In genomic region chr10:80570871-80571836, GRCm38 (mm10) we compare ENCODE assay signal across 8 mouse cellular contexts. TPM values are rescaled to one million over a fixed set of nuclear protein-coding genes. Genes with fewer than 3 reads are reported as not detected.
DNase-seq lines count a peak whose midpoint lies in the region.

No protein-coding gene starts in this region.

- peak overlapping the region; percentile 41 for H3K4me3 ChIP-seq in hindbrain, embryonic 10.5 days

- peak; percentile 55 for DNase-seq in layer of hippocampus, adult 11-12 months (ENCODE audit: low spot score)
- no peak for DNase-seq in layer of hippocampus, adult 9-11 months
- peak; percentile 84 to 87 for DNase-seq in cerebellum, postnatal 10 days
- peak; percentile 49 for DNase-seq in hindbrain, embryonic 10.5 days (ENCODE audit: low spot score)
- peak; percentile 68 for DNase-seq in lung, postnatal 10 days
- DNase-seq in spleen, postnatal 10 days (ENCODE audit: low spot score in 2 of 2), result peak; percentile 59 to 63
- DNase-seq in urinary bladder, postnatal 25 days (ENCODE audit: low spot score), result no peak
- no peak for DNase-seq in ovary, adult 18-20 months (ENCODE audit: low spot score)

- H3K27ac ChIP-seq in hindbrain, embryonic 10.5 days, result peak overlapping the region; percentile 88

- peaks cover 12% of the 10 kb centered on the region for H3K36me3 ChIP-seq in hindbrain, embryonic 10.5 days

- no peaks in the 10 kb centered on the region for H3K9me3 ChIP-seq in hindbrain, embryonic 10.5 days

- 18% methylated on average over 30 of the region's 30 CpGs for WGBS in hindbrain, embryonic 10.5 days

- H3K27me3 ChIP-seq in hindbrain, embryonic 10.5 days (ENCODE audit: insufficient read depth, poor library complexity, severe bottlenecking), result 0 out of 2 replicates have a peak, but pooled peaks cover 3% of the 10 kb centered on the region

- H3K4me1 ChIP-seq in hindbrain, embryonic 10.5 days (replicated peaks), result peaks cover 91% of the 10 kb centered on the region

RNA-seq across cellular contexts. Expression of gene Klf16, which starts 6.0 kb away (rescaled TPM):
- 6.9 and 7.3 TPM in 2 replicates for polyA plus RNA-seq in hindbrain, embryonic 10.5 days (2016; fragmentation: Nextera tagmentation; extraction: Ambion mirVana)

RNA-seq across cellular contexts. Expression of gene Rexo1, which starts 9.8 kb away (rescaled TPM):
- 33.3 and 38.5 TPM in 2 replicates for polyA plus RNA-seq in hindbrain, embryonic 10.5 days (2016; fragmentation: Nextera tagmentation; extraction: Ambion mirVana)

RNA-seq across cellular contexts. Expression of gene Abhd17a, which starts 19.0 kb away (rescaled TPM):
- 89.1 and 109 TPM in 2 replicates for polyA plus RNA-seq in hindbrain, embryonic 10.5 days (2016; fragmentation: Nextera tagmentation; extraction: Ambion mirVana)

RNA-seq across cellular contexts. Expression of gene Scamp4, which starts 31.5 kb away (rescaled TPM):
- polyA plus RNA-seq in hindbrain, embryonic 10.5 days (2016; fragmentation: Nextera tagmentation; extraction: Ambion mirVana), result 89.9 and 92.0 TPM in 2 replicates

RNA-seq across cellular contexts. Expression of gene Adat3, which starts 31.5 kb away (rescaled TPM):
- polyA plus RNA-seq in hindbrain, embryonic 10.5 days (2016; fragmentation: Nextera tagmentation; extraction: Ambion mirVana), result 11.0 and 11.3 TPM in 2 replicates

Comparison
In these comparisons a context has a peak if more than half of its experiments do, and no peak if none do; other contexts are left out.
1. DNase-seq: peak in layer of hippocampus, adult 11-12 months (single experiment), cerebellum, postnatal 10 days (2 of 2), hindbrain, embryonic 10.5 days (single experiment), lung, postnatal 10 days (single experiment) and spleen, postnatal 10 days (2 of 2); none in layer of hippocampus, adult 9-11 months (single experiment), urinary bladder, postnatal 25 days (single experiment) and ovary, adult 18-20 months (single experiment).